Mouse (Mus musculus): ENCODE measurements around the gene Mkrn2. TPM values are rescaled to one million over a fixed set of nuclear protein-coding genes. Genes with fewer than 3 reads are reported as not detected.

Mkrn2 gene
- 22.7 TPM for polyA plus RNA-seq (2021)

- no peak for TF ChIP-seq CTCF (IDR thresholded peaks at IDR 0.05)
- ChIA-PET CTCF (interaction anchor here (1.2 kb wide), 1 partner anchor 55 kb away, joined by 4 read pairs; no protein-coding TSS in a partner anchor), POLR2A (interaction anchor here (1.0 kb wide), 1 partner anchor 75 kb away, joined by 3 read pairs; the partner anchor contains the start of gene Raf1)
- H3K27me3 ChIP-seq: no peaks in the 10 kb centered on the region
- ATAC-seq (peak; percentile 86), DNase-seq (ENCODE audit: low read depth, low spot score) (no peak)
- in situ Hi-C loops (cut with MboI; ENCODE audit: low pct_unique_long_range_greater_than_20kb): no loop called here
Observed at GRCm38 (mm10) chr6:115601715-115602523, at the start of gene Mkrn2. Gene Mkrn2, plus strand, starts transcription at chr6:115601902.

GRCm38 (mm10) chr6:115555485-115555884, 46.2 kb upstream of the Mkrn2 start:
- ATAC-seq: no peak
- POLR2A ChIA-PET: no interaction called here
- DNase-seq (ENCODE audit: low read depth, low spot score): no peak
- peak; percentile 41 for TF ChIP-seq CTCF (IDR thresholded peaks at IDR 0.05)
- CTCF ChIA-PET: interaction anchor here (0.8 to 1.0 kb wide), 2 partner anchors 9 to 51 kb away, joined by 3 read pairs; no protein-coding TSS in a partner anchor
- in situ Hi-C loops (cut with MboI; ENCODE audit: low pct_unique_long_range_greater_than_20kb): no loop called here
- H3K27me3 ChIP-seq: no peaks in the 10 kb centered on the region

DNA sequence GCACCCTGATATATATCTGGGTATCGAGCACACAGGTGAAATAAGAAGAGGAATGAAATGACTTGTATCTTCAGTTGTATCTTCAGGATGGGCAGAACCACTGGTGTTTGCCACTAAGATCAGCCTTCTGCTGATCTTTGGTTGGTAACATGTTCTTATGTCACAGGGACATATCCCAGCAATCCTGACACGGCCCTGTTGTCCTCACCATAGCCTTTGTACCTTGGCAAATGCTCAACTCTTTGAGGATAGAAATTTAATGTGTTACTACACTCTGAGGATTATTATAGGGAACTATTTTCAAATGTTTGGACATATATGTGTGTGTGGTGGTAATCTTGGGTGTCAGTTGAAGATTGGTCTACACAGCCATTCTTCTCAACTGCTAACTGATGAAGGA, 43.5 kb upstream of the Mkrn2 start:
- in situ Hi-C loops (cut with MboI; ENCODE audit: low pct_unique_long_range_greater_than_20kb): no loop called here
- ChIA-PET POLR2A (no interaction called here), CTCF (no interaction called here)
- TF ChIP-seq CTCF (IDR thresholded peaks at IDR 0.05): no peak
- no peak for DNase-seq (ENCODE audit: low read depth, low spot score)
- no peaks in the 10 kb centered on the region for H3K27me3 ChIP-seq
- no peak for ATAC-seq

- TF ChIP-seq CTCF (IDR thresholded peaks at IDR 0.05): no peak
- H3K27me3 ChIP-seq: no peaks in the 10 kb centered on the region
- ATAC-seq: no peak
- no peak for DNase-seq (ENCODE audit: low read depth, low spot score)
- ChIA-PET POLR2A (interaction anchor here (0.9 to 1.0 kb wide), 2 partner anchors 16 to 21 kb away, joined by 3 to 4 read pairs; partner anchors contain the start of gene Tsen2), CTCF (no interaction called here)
- in situ Hi-C loops (cut with MboI; ENCODE audit: low pct_unique_long_range_greater_than_20kb): no loop called here
Observed at GRCm38 (mm10) chr6:115559651-115560632, 41.8 kb upstream of the Mkrn2 start.

GRCm38 (mm10) chr6:115565479-115566045, 36.1 kb upstream of the Mkrn2 start:
- no peak for TF ChIP-seq CTCF (IDR thresholded peaks at IDR 0.05)
- CTCF ChIA-PET: no interaction called here
- H3K27me3 ChIP-seq: no peaks in the 10 kb centered on the region
- POLR2A ChIA-PET: no interaction called here
- DNase-seq (ENCODE audit: low read depth, low spot score) (no peak), ATAC-seq (no peak)
- in situ Hi-C loops (cut with MboI; ENCODE audit: low pct_unique_long_range_greater_than_20kb): no loop called here

GRCm38 (mm10) chr6:115574171-115574570, 27.5 kb upstream of the Mkrn2 start:
- no peak for ATAC-seq
- CTCF ChIA-PET: no interaction called here
- no peak for DNase-seq (ENCODE audit: low read depth, low spot score)
- POLR2A ChIA-PET: no interaction called here
- no peak for TF ChIP-seq CTCF (IDR thresholded peaks at IDR 0.05)
- in situ Hi-C loops (cut with MboI; ENCODE audit: low pct_unique_long_range_greater_than_20kb): no loop called here
- H3K27me3 ChIP-seq: no peaks in the 10 kb centered on the region

DNA sequence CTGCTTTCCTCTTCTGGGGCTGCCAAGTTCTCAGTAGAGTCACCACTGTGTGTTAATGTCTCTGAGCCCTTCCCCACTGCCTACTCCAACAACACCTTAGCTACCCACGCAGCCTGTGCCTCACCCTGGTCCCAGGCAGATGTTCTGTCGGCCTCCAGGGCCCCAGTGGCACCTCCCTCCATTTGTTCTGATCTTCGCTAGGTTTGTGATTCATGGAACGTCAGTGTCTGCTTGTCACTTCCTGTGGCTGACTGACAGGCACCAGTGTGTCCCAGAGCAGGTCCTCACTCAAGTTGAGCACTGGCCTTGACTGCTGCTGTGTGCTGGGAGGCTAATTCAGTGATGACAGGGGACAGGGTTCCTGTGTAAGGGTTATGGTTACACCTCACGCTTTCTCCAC, 24.3 kb upstream of the Mkrn2 start:
- ATAC-seq: no peak
- POLR2A ChIA-PET: no interaction called here
- H3K27me3 ChIP-seq: no peaks in the 10 kb centered on the region
- CTCF ChIA-PET: no interaction called here
- no peak for DNase-seq (ENCODE audit: low read depth, low spot score)
- TF ChIP-seq CTCF (IDR thresholded peaks at IDR 0.05): no peak
- in situ Hi-C loops (cut with MboI; ENCODE audit: low pct_unique_long_range_greater_than_20kb): no loop called here

DNA sequence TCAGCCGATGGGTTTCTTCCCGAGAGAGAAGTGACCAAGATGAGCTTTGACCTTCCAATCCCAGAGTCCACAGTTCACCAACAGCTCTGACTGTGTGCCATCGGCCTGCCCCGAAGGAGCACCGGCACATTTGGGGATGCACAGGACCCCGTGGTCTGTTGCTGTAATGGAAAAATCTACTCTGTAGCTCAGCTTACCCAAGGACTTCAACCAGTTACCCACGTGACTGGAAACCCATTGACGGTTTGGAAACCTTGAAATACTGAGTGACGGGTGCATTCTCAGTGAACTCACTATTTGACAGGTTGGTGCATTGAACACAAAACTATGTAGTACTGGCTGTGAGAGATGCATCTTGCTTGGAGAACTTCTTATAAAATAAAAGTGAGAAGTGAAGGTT, 23.8 kb upstream of the Mkrn2 start:
- no peak for TF ChIP-seq CTCF (IDR thresholded peaks at IDR 0.05)
- ChIA-PET CTCF (interaction anchor here (0.7 kb wide), 1 partner anchor 41 kb away, joined by 3 read pairs; no protein-coding TSS in a partner anchor), POLR2A (no interaction called here)
- no peak for DNase-seq (ENCODE audit: low read depth, low spot score)
- in situ Hi-C loops (cut with MboI; ENCODE audit: low pct_unique_long_range_greater_than_20kb): no loop called here
- no peaks in the 10 kb centered on the region for H3K27me3 ChIP-seq
- no peak for ATAC-seq

DNA sequence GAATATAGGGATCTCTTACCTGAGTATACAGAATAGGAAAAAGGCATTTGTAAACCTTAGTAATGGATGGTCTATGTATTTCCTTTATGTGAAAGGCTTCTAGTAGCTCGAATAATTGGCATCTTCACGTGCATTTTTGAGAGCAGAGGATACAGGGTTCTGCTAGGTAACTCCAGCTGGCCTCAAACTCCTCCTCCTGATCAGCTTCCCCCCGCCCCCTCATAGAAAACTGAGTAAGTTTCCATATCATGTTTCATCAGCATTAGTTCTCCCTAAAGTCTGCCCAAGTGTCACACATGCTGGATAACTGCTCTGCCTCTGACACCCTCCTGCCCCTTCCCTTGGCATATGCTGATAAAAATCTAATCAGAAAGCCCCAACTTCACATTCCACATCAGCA, 20.9 kb upstream of the Mkrn2 start:
- no peaks in the 10 kb centered on the region for H3K27me3 ChIP-seq
- ATAC-seq (no peak), DNase-seq (ENCODE audit: low read depth, low spot score) (no peak)
- no peak for TF ChIP-seq CTCF (IDR thresholded peaks at IDR 0.05)
- ChIA-PET CTCF (interaction anchor here (1.7 to 2.4 kb wide), 3 partner anchors 9 to 31 kb away, joined by 5 to 7 read pairs (median 5); partner anchors contain the start of gene Mkrn2os), POLR2A (interaction anchor here (0.9 kb wide), 1 partner anchor 22 kb away, joined by 4 read pairs; no protein-coding TSS in a partner anchor)
- in situ Hi-C loops (cut with MboI; ENCODE audit: low pct_unique_long_range_greater_than_20kb): no loop called here
